Mouse (Mus musculus): Measurements from ENCODE around the gene Mrps15.

DNA sequence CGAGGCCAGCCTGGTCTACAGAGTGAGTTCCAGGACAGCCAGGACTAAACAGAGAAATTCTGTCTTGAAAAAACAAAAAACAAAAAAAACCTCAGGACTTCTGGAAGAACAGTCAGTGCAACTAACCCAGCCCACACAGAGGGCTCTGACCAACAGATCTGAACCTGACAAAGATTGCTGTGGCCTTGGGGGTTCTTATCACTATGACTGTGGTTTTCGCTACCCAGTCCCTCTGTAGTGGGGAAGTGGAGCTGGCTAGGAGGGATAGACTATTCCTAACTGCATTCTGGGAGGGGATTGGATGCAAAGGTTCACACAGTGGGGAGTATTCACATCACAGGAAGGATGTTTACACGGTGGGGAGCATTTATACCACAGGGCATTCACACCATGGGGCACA is 17.7 kb upstream of the Mrps15 start:
- TF ChIP-seq EP300 (IDR thresholded peaks at IDR 0.05; ENCODE audit: insufficient read depth, low read depth, low read length) (no peak), CTCF (IDR thresholded peaks at IDR 0.05; ENCODE audit: low read depth, low read length) (no peak)

Measured in ES-Bruce4 (cell line).